In the genomic region with DNA sequence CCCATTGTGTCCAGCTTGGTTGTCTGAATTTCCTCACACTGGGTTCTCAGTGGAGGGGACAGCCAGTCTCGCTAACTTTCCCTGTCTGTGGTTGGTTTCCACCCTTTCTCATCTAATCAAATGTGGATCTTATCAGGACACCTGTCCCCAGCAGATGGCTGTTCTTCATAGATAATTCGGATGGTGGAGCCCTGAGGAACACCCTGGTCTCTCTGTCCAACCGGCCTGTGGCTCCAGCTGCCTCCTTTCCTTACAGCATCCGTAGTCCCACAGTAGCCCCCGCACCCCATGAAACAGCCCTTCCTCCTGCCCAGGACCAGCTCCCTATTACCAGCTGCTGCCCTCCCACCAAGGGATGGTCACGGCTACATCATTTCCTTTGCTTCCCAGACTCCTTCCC, we compare ENCODE assay signal across 19 mouse cellular contexts. TPM values are rescaled to one million over a fixed set of nuclear protein-coding genes. Genes with fewer than 3 reads are reported as not detected.
DNase-seq lines count a peak whose midpoint lies in the region; ATAC-seq and TF ChIP-seq lines count a peak whose summit lies in the region.
"Had no signal": no experiment of that assay in that cellular context is flagged by ENCODE, and none has a peak within 500 bp of the region (broad histone marks: within the 10 kb centered on the region; RNA-seq: fewer than 3 reads in every experiment).

No protein-coding gene starts in this region.

- H3K4me1 ChIP-seq in G1E (ENCODE audit: insufficient read depth, low read depth, low read length) = peaks cover 90% of the 10 kb centered on the region
- peaks cover 87% of the 10 kb centered on the region for H3K4me1 ChIP-seq in erythroblast, embryonic 14.5 days (ENCODE audit: control insufficient read depth)
- H3K4me1 ChIP-seq in liver, embryonic 15.5 days (replicated peaks) = peaks cover 94% of the 10 kb centered on the region

- H3K27ac ChIP-seq in liver, embryonic 15.5 days (replicated peaks) = peak overlapping the region; percentile 94
- H3K27ac ChIP-seq: embryonic facial prominence, embryonic 12.5 days; hindbrain, embryonic 13.5 days; macrophage; midbrain, embryonic 13.5 days had no signal

- no peak for TF ChIP-seq CTCF in G1E (IDR thresholded peaks at IDR 0.05; ENCODE audit: low read depth, low read length)

- H3K9ac ChIP-seq in liver, embryonic 15.5 days = peak overlapping the region; percentile 44
- H3K9ac ChIP-seq: embryonic facial prominence, embryonic 12.5 days; forebrain, postnatal 0 days; hindbrain, embryonic 13.5 days; midbrain, embryonic 13.5 days had no signal

- H3K4me2 ChIP-seq in liver, embryonic 15.5 days = peak overlapping the region; percentile 65
- H3K4me2 ChIP-seq: embryonic facial prominence, embryonic 12.5 days; hindbrain, embryonic 13.5 days; midbrain, embryonic 13.5 days had no signal

- no peaks in the 10 kb centered on the region for H3K36me3 ChIP-seq in G1E (replicated peaks)
- peaks cover 2% of the 10 kb centered on the region; the same call in 1 of the 2 replicates for H3K36me3 ChIP-seq in erythroblast, embryonic 14.5 days (ENCODE audit: control insufficient read depth)
- no peaks in the 10 kb centered on the region for H3K36me3 ChIP-seq in liver, embryonic 15.5 days (replicated peaks)
- H3K36me3 ChIP-seq: embryonic facial prominence, embryonic 12.5 days; hindbrain, embryonic 13.5 days; midbrain, embryonic 13.5 days had no signal

- no peaks in the 10 kb centered on the region for H3K9me3 ChIP-seq in G1E (replicated peaks)
- H3K9me3 ChIP-seq in erythroblast, embryonic 14.5 days (ENCODE audit: control insufficient read depth, low read length) = no peaks in the 10 kb centered on the region
- H3K9me3 ChIP-seq in liver, embryonic 15.5 days (replicated peaks) = no peaks in the 10 kb centered on the region
- H3K9me3 ChIP-seq: embryonic facial prominence, embryonic 12.5 days; hindbrain, embryonic 13.5 days; midbrain, embryonic 13.5 days had no signal

- no peaks in the 10 kb centered on the region for H3K27me3 ChIP-seq in G1E (ENCODE audit: insufficient read depth, low read length)
- H3K27me3 ChIP-seq in erythroblast, embryonic 14.5 days (ENCODE audit: control insufficient read depth) = no peaks in the 10 kb centered on the region
- H3K27me3 ChIP-seq in liver, embryonic 15.5 days = no peaks in the 10 kb centered on the region
- H3K27me3 ChIP-seq: embryonic facial prominence, embryonic 12.5 days had no signal

- WGBS in liver, embryonic 15.5 days (ENCODE audit: insufficient replicate concordance) = 27% methylated on average over 6 of the region's 6 CpGs

- ATAC-seq in G1E (ENCODE audit: extremely low read depth, insufficient number of reproducible peaks, low FRiP score, poor library complexity, severe bottlenecking) = peak; percentile 51
- peak; percentile 70 for ATAC-seq in liver, embryonic 15.5 days (ENCODE audit: insufficient read depth)
- ATAC-seq: forebrain, postnatal 0 days; midbrain, embryonic 13.5 days had no signal

- DNase-seq in 416B (ENCODE audit: low read depth) = peak; percentile 31
- peak; percentile 57 for DNase-seq in G1E (ENCODE audit: low spot score)
- no peak for DNase-seq in thymus, postnatal 25 days
- no peak for DNase-seq in cerebellum, adult 8-10 months
- no peak for DNase-seq in Muller cell, postnatal 12 days (ENCODE audit: inconsistent ontology term)
- DNase-seq: adrenal gland, postnatal 36 days; cerebellum, adult 9-11 months; forebrain, postnatal 0 days; gastrocnemius, postnatal 36 days; kidney, adult 8-10 months; kidney, postnatal 25 days; right cerebral cortex, postnatal 14 days had no signal

- peak overlapping the region; percentile 56; the same call in 1 of the 2 replicates for H3K4me3 ChIP-seq in G1E (ENCODE audit: low read depth, low read length)
- H3K4me3 ChIP-seq in erythroblast, embryonic 14.5 days (replicated peaks) = peak overlapping the region; percentile 42
- H3K4me3 ChIP-seq in liver, embryonic 15.5 days (replicated peaks) = peak overlapping the region; percentile 25
- H3K4me3 ChIP-seq: embryonic facial prominence, embryonic 12.5 days; hindbrain, embryonic 13.5 days; midbrain, embryonic 13.5 days; myocyte had no signal

RNA-seq across cellular contexts. Expression of gene Klf11, which starts 5.2 kb away (rescaled TPM):
- total RNA-seq in G1E (2014; fragmentation: Nextera tagmentation) (16.0 and 18.9 TPM in 2 replicates), G1E (2017) (7.0 and 7.5 TPM in 2 replicates)
- 17.4 and 19.2 TPM in 2 replicates for polyA plus RNA-seq in G1E (2012)
- polyA plus RNA-seq in erythroblast, embryonic 14.5 days (2012) = 13.4 and 13.7 TPM in 2 replicates
- 9.3 and 10.2 TPM in 2 replicates for polyA plus RNA-seq in liver, embryonic 15.5 days (2015; fragmentation: Nextera tagmentation; extraction: Ambion mirVana)

RNA-seq across cellular contexts. Expression of gene Cys1, which starts 35.7 kb away (rescaled TPM):
- total RNA-seq in G1E (2014; fragmentation: Nextera tagmentation) (1.2 TPM in 1 of 2 replicates, not detected in the other), G1E (2017) (0.12 TPM in 1 of 2 replicates, not detected in the other)
- not detected in 2 replicates for polyA plus RNA-seq in G1E (2012)
- not detected in 2 replicates for polyA plus RNA-seq in erythroblast, embryonic 14.5 days (2012)
- polyA plus RNA-seq in liver, embryonic 15.5 days (2015; fragmentation: Nextera tagmentation; extraction: Ambion mirVana) = 0.61 and 0.76 TPM in 2 replicates
- polyA plus RNA-seq: macrophage had no signal

Comparison
In these comparisons a context has a peak if more than half of its experiments do, and no peak if none do; other contexts are left out.
1. DNase-seq: peak in 416B (single experiment) and G1E (single experiment); none in thymus, postnatal 25 days (single experiment), cerebellum, adult 8-10 months (single experiment) and Muller cell, postnatal 12 days (single experiment).
2. Peak in every context shown above with its lines, with median percentiles within 50 percentile points of each other: H3K4me3 ChIP-seq.